Mouse (Mus musculus) spleen, adult 2 months (tissue): ENCODE data around the gene Ptprk. TPM values are rescaled to one million over a fixed set of nuclear protein-coding genes. Genes with fewer than 3 reads are reported as not detected.

Experiments used
- DNase-seq, 2 experiments: peaks; one replicate each; pipeline versions ENCODE4 v3.0.0 to v3.0.0-alpha.2; 2012 to 2021; ENCODE audit warnings: low spot score in 2 of 2, low read depth in 1 of 2
- H3K27ac ChIP-seq: fragments of 200-500 bp; 2 replicates; pipeline ENCODE4 v1.5.1; 2012; ENCODE audit warnings: low read length, inconsistent platforms; ENCODE audit not compliant: insufficient read depth
- H3K27me3 ChIP-seq: fragments of 200-500 bp; 2 replicates; pipeline ENCODE4 v1.6.1; 2012; ENCODE audit warnings: mild to moderate bottlenecking, moderate library complexity, low read length, inconsistent platforms; ENCODE audit not compliant: control insufficient read depth, insufficient read depth
- H3K36me3 ChIP-seq: fragments of 200-500 bp; 2 replicates; pipeline ENCODE4 v1.6.1; 2012; ENCODE audit warnings: mild to moderate bottlenecking, low read length, inconsistent platforms; ENCODE audit not compliant: control insufficient read depth, insufficient read depth
- H3K4me1 ChIP-seq: fragments of 200-500 bp; 2 replicates; pipeline ENCODE4 v1.6.1; 2011; ENCODE audit warnings: inconsistent platforms; ENCODE audit not compliant: control insufficient read depth, insufficient read depth, insufficient read length
- H3K4me3 ChIP-seq: fragments of 200-500 bp; 2 replicates; pipeline ENCODE4 v1.5.1; 2011; ENCODE audit warnings: mild to moderate bottlenecking, inconsistent platforms; ENCODE audit not compliant: insufficient read depth, insufficient read length; ENCODE audit errors: extremely low read depth
- CTCF ChIP-seq: fragments of 200-500 bp; IDR thresholded peaks from 2 replicates; pipeline ENCODE4 v1.5.1; 2011; ENCODE audit warnings: mild to moderate bottlenecking, inconsistent platforms; ENCODE audit not compliant: insufficient read depth, insufficient read length, insufficient replicate concordance; ENCODE audit errors: extremely low read depth
- POLR2A ChIP-seq: fragments of 200-500 bp; IDR thresholded peaks from 2 replicates; pipeline ENCODE4 v1.6.1; 2011; ENCODE audit warnings: low read depth, low read length, inconsistent platforms
- WGBS: fragments of 180-500 bp; shearing (Covaris S2); methylation state at CpG from one replicate; pipeline ENCODE4 v1.1.7; 2018; 5-methylcytosine and 5-hydroxymethylcytosine counted together
- polyA plus RNA-seq: library from polyadenylated mRNA; depleted of rRNA; stranded (reverse); fragments of >200 nt; gene quantifications from 2 replicates; pipeline ENCODE4 v1.2.3, GENCODE M21; 2012

The Ptprk gene
- polyA plus RNA-seq, 1 experiment, result 1.6 TPM

- TF ChIP-seq POLR2A, result no peak
- no peak for TF ChIP-seq CTCF
- DNase-seq, result no peak
- 67% methylated on average over 5 of the region's 5 CpGs for WGBS
- H3K4me3 ChIP-seq, result no peak overlapping the region
- H3K27me3 ChIP-seq, result no peaks in the 10 kb centered on the region
- H3K27ac ChIP-seq, result no peak overlapping the region
- no peaks in the 10 kb centered on the region for H3K36me3 ChIP-seq
- H3K4me1 ChIP-seq, result no peaks in the 10 kb centered on the region
Measured at GRCm38 (mm10) chr10:28193630-28194029, 119.0 kb downstream of the Ptprk start.

GRCm38 (mm10) chr10:28200609-28201008, 126.0 kb downstream of the Ptprk start:
- TF ChIP-seq CTCF (no peak), POLR2A (no peak)
- Histone ChIP-seq H3K36me3 (no peaks in the 10 kb centered on the region), H3K4me3 (no peak overlapping the region), H3K27ac (no peak overlapping the region), H3K27me3 (no peaks in the 10 kb centered on the region), H3K4me1 (no peaks in the 10 kb centered on the region)
- no peak for DNase-seq
- 88% methylated on average over 3 of the region's 3 CpGs for WGBS

- Histone ChIP-seq H3K27me3 (no peaks in the 10 kb centered on the region), H3K4me1 (no peaks in the 10 kb centered on the region), H3K27ac (no peak overlapping the region), H3K4me3 (no peak overlapping the region), H3K36me3 (no peaks in the 10 kb centered on the region)
- DNase-seq, result no peak
- TF ChIP-seq CTCF, result no peak
- TF ChIP-seq POLR2A, result no peak
Measured at GRCm38 (mm10) chr10:28209394-28209793, 134.8 kb downstream of the Ptprk start.

GRCm38 (mm10) chr10:28212083-28212482, 137.5 kb downstream of the Ptprk start:
- no peaks in the 10 kb centered on the region for H3K4me1 ChIP-seq
- no peak overlapping the region for H3K27ac ChIP-seq
- H3K27me3 ChIP-seq, result no peaks in the 10 kb centered on the region
- no peaks in the 10 kb centered on the region for H3K36me3 ChIP-seq
- TF ChIP-seq POLR2A (no peak), CTCF (no peak)
- DNase-seq, result no peak
- no peak overlapping the region for H3K4me3 ChIP-seq
- 100% methylated on average over 1 of the region's 1 CpGs for WGBS

- Histone ChIP-seq H3K4me3 (no peak overlapping the region), H3K4me1 (no peaks in the 10 kb centered on the region), H3K27ac (no peak overlapping the region), H3K36me3 (no peaks in the 10 kb centered on the region), H3K27me3 (no peaks in the 10 kb centered on the region)
- TF ChIP-seq POLR2A (no peak), CTCF (no peak)
- DNase-seq, result no peak
- WGBS, result 89% methylated on average over 6 of the region's 6 CpGs
Measured at GRCm38 (mm10) chr10:28215153-28215552, 140.5 kb downstream of the Ptprk start.

GRCm38 (mm10) chr10:28223602-28224001, 149.0 kb downstream of the Ptprk start:
- no peak for DNase-seq
- Histone ChIP-seq H3K4me3 (no peak overlapping the region), H3K36me3 (no peaks in the 10 kb centered on the region), H3K27me3 (no peaks in the 10 kb centered on the region), H3K4me1 (no peaks in the 10 kb centered on the region), H3K27ac (no peak overlapping the region)
- no peak for TF ChIP-seq CTCF
- TF ChIP-seq POLR2A, result no peak
- WGBS, result 90% methylated on average over 6 of the region's 6 CpGs

GRCm38 (mm10) chr10:28224376-28224775, 149.8 kb downstream of the Ptprk start:
- TF ChIP-seq POLR2A, result no peak
- Histone ChIP-seq H3K27me3 (no peaks in the 10 kb centered on the region), H3K36me3 (no peaks in the 10 kb centered on the region), H3K4me3 (no peak overlapping the region), H3K27ac (no peak overlapping the region), H3K4me1 (no peaks in the 10 kb centered on the region)
- WGBS, result 89% methylated on average over 1 of the region's 1 CpGs
- DNase-seq, result no peak
